Mouse (Mus musculus) kidney, postnatal 25 days (tissue): ENCODE measurements around the gene Olfr394.
"Not testable (repeated sequence)": the region's sequence is repeated elsewhere in the genome, so short reads cannot be mapped to it uniquely, and the experiment has no call there.

ENCODE experiments used
- DNase-seq, 2 experiments: peaks; one replicate each; pipeline ENCODE4 v3.0.0; 2021; ENCODE audit warnings: mixed read lengths in 2 of 2

Olfr394 gene

GRCm38 (mm10) chr11:73890671-73891070 lies at the start of gene Olfr394:
Gene Olfr394, minus strand, starts transcription at chr11:73890771.
- DNase-seq, result no peak

- no peak for DNase-seq
These were observed 45.8 kb upstream of the Olfr394 start, which contains the start of gene Olfr23 for GRCm38 (mm10) chr11:73936377-73936776. Gene Olfr23, plus strand, starts transcription at chr11:73936677.

DNA sequence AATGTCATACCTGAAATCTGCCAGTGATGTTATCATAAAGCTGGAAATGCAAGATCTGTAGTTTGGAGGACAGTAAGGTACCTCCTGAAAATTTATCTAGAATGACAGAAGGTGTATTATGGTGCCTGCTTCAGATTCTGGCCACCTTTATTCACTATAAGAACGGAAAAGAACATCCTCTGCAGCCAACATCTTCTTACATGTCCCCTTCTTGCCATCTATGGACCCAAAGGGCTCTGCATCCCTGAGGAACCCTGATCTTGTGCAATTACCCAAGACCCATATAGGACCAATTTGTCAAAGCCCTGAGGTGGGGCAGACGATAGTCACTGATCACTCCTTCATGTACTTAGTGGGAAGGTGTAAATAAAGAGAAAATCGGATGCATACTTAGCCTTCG lies 18.6 kb upstream of the Olfr394 start, which contains the start of gene Olfr395:
Gene Olfr395 (minus strand): TSS at position 101 of the 400 bp plus-strand sequence.
- DNase-seq, result not testable (repeated sequence)

- DNase-seq, result no peak
These were observed 39.2 kb downstream of the Olfr394 start, which contains the start of gene Olfr393 for GRCm38 (mm10) chr11:73851354-73851753. Gene Olfr393, minus strand, starts transcription at chr11:73851454.
